Mouse (Mus musculus) frontal cortex, postnatal 10 days (tissue): ENCODE data around the gene Flg2.

ENCODE experiments used
- DNase-seq, 2 experiments: peaks; one replicate each; pipeline ENCODE4 v3.0.0; 2022; ENCODE audit warnings: low spot score in 2 of 2, mixed read lengths in 1 of 2

Flg2 gene

GRCm38 (mm10) chr3:93196978-93197377 is at the start of gene Flg2:
Gene Flg2, plus strand, starts transcription at chr3:93197278.
- DNase-seq: no peak

GRCm38 (mm10) chr3:93162502-93162901 is 34.6 kb upstream of the Flg2 start:
- no peak for DNase-seq

DNA sequence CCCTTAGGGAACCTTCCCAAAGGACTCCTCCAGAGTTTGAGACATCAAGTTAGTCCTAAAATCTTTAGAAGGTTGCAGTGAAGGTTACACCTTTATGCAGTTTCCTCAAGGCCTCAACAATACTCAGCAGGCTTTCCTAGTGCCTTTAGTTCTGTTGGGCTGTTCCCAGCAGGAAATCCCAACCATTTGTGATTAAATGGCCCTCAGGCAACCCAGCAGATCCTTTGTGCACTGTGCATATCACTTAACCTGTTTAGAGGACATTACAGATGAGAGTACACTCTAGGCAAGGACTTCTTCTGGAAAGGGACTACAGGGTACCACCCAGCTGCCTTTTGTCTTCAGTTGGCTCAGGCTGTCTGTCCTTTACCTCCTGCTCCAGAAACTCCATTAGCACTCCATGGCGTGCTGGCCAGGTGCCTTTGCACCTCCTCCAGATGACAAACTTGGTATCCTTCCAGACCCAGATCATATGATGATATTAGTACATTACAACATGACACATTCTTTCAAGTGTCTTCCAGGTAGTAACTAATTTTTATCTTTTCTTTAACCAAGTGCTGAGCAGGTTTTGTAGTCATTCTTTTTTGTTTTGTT is 34.0 kb upstream of the Flg2 start:
- DNase-seq: no peak

DNA sequence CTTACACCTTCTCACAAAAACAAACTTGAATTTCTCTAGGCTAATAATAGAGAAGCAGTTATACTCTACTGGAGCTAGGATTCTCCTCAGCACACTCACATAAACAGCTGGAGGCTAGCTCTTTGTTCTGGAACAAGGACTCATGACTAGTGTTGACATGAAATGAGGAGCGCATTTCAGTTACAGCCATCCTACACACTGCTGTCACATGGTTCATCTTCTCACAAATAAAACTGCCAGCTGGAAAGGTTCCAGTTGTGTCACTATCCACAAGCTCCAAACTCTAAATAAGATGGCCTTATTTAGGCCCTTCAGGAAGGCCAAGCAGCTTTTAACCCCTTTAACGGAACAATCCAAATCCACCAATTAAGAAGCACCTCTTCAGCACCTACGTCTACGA is 16.2 kb upstream of the Flg2 start:
- DNase-seq: no peak

GRCm38 (mm10) chr3:93201955-93202354 is 4.9 kb downstream of the Flg2 start:
- no peak for DNase-seq

GRCm38 (mm10) chr3:93202499-93202898 is 5.4 kb downstream of the Flg2 start:
- no peak for DNase-seq
